Mouse (Mus musculus): Measurements from ENCODE around the gene Glud1. TPM values are rescaled to one million over a fixed set of nuclear protein-coding genes. Genes with fewer than 3 reads are reported as not detected.
A peak's percentile ranks its signal among the peaks of the same experiment; 100 is the strongest.

The Glud1 gene
- polyA plus RNA-seq, 2 experiments: 145 to 186 TPM

- H3K27ac ChIP-seq: no peak overlapping the region
- 0 out of 4 replicates have a peak overlapping the region, but pooled peaks of 1 of the 2 experiments have one; percentile 41 for H3K4me3 ChIP-seq (ENCODE audit: insufficient read depth in 1 of 2, low read depth in 2 of 2, low read length in 2 of 2)
- ATAC-seq (ENCODE audit: insufficient read depth) (no peak), DNase-seq (ENCODE audit: low read depth in 3 of 3, low spot score in 3 of 3) (no peak)
- H3K36me3 ChIP-seq (replicated peaks; ENCODE audit: control insufficient read depth, insufficient read depth, low read depth): 0 out of 2 replicates have a peak, but pooled peaks cover under 1% of the 10 kb centered on the region
- peaks cover 0 to 1% of the 10 kb centered on the region in 2 experiments; a peak in 1 of 4 replicates for H3K4me1 ChIP-seq (replicated peaks; ENCODE audit: control insufficient read depth in 2 of 2, insufficient read depth in 2 of 2, low read length in 1 of 2)
- no peaks in the 10 kb centered on the region for H3K9me3 ChIP-seq (ENCODE audit: control insufficient read depth, low read length)
- TF ChIP-seq CTCF (IDR thresholded peaks at IDR 0.05; ENCODE audit: low read depth) (no peak), EP300 (IDR thresholded peaks at IDR 0.05; ENCODE audit: low read depth) (no peak)
- H3K4me2 ChIP-seq (ENCODE audit: low read depth): peak overlapping the region; percentile 41
- H3K27me3 ChIP-seq (ENCODE audit: control insufficient read depth, insufficient read depth, low read length): no peaks in the 10 kb centered on the region
- H3K9ac ChIP-seq (replicated peaks): no peak overlapping the region
- 46% methylated on average over 3 of the region's 3 CpGs for WGBS (ENCODE audit: insufficient replicate concordance)
Observed at GRCm38 (mm10) chr14:34314796-34315195, 4.3 kb downstream of the Glud1 start.

GRCm38 (mm10) chr14:34316346-34316745 is 5.8 kb downstream of the Glud1 start:
- ATAC-seq (ENCODE audit: insufficient read depth): no peak
- Histone ChIP-seq H3K36me3 (replicated peaks; ENCODE audit: control insufficient read depth, insufficient read depth, low read depth) (peaks cover 2% of the 10 kb centered on the region; the same call in 1 of the 2 replicates), H3K4me3 (ENCODE audit: insufficient read depth in 1 of 2, low read depth in 2 of 2, low read length in 2 of 2) (no peak overlapping the region), H3K27me3 (ENCODE audit: control insufficient read depth, insufficient read depth, low read length) (no peaks in the 10 kb centered on the region), H3K9me3 (ENCODE audit: control insufficient read depth, low read length) (no peaks in the 10 kb centered on the region), H3K4me1 (replicated peaks; ENCODE audit: control insufficient read depth in 2 of 2, insufficient read depth in 2 of 2, low read length in 1 of 2) (peaks cover 0 to 1% of the 10 kb centered on the region in 2 experiments; a peak in 1 of 4 replicates), H3K27ac (no peak overlapping the region), H3K9ac (replicated peaks) (no peak overlapping the region), H3K4me2 (ENCODE audit: low read depth) (no peak overlapping the region)
- no peak for DNase-seq (ENCODE audit: low read depth in 3 of 3, low spot score in 3 of 3)
- TF ChIP-seq EP300 (IDR thresholded peaks at IDR 0.05; ENCODE audit: low read depth) (no peak), CTCF (IDR thresholded peaks at IDR 0.05; ENCODE audit: low read depth) (no peak)
- WGBS (ENCODE audit: insufficient replicate concordance): 73% methylated on average over 2 of the region's 2 CpGs

DNA sequence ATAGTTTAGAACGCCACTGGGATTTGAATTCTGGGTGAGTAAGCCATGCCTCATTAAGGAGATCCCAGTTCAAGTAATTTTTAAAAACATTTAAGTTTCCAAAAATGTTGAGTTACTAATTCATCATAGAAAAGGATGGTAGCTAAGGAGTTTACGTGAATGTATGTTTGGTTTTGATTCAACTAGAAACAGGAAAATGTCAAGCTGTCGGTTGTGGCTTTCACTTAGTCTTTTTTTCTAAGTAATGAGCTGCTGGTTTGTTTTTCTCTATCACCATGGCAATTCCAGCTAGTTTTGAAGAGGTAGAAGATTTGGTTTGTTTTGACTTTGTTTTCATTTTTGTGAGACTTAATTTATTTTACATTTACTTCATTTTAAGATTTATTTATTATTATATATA is 6.9 kb downstream of the Glud1 start:
- H3K36me3 ChIP-seq (replicated peaks; ENCODE audit: control insufficient read depth, insufficient read depth, low read depth): peaks cover 2% of the 10 kb centered on the region; the same call in 1 of the 2 replicates
- no peak overlapping the region for H3K4me2 ChIP-seq (ENCODE audit: low read depth)
- H3K4me1 ChIP-seq (replicated peaks; ENCODE audit: control insufficient read depth in 2 of 2, insufficient read depth in 2 of 2, low read length in 1 of 2): no peaks in the 10 kb centered on the region
- H3K9ac ChIP-seq (replicated peaks): no peak overlapping the region
- H3K27ac ChIP-seq: no peak overlapping the region
- ATAC-seq (ENCODE audit: insufficient read depth) (no peak), DNase-seq (ENCODE audit: low read depth in 3 of 3, low spot score in 3 of 3) (no peak)
- no peak overlapping the region for H3K4me3 ChIP-seq (ENCODE audit: insufficient read depth in 1 of 2, low read depth in 2 of 2, low read length in 2 of 2)
- no peaks in the 10 kb centered on the region for H3K27me3 ChIP-seq (ENCODE audit: control insufficient read depth, insufficient read depth, low read length)
- no peaks in the 10 kb centered on the region for H3K9me3 ChIP-seq (ENCODE audit: control insufficient read depth, low read length)
- TF ChIP-seq EP300 (IDR thresholded peaks at IDR 0.05; ENCODE audit: low read depth) (no peak), CTCF (IDR thresholded peaks at IDR 0.05; ENCODE audit: low read depth) (no peak)
- 69% methylated on average over 3 of the region's 3 CpGs for WGBS (ENCODE audit: insufficient replicate concordance)

- ATAC-seq (ENCODE audit: insufficient read depth) (no peak), DNase-seq (ENCODE audit: low read depth in 3 of 3, low spot score in 3 of 3) (no peak)
- H3K4me1 ChIP-seq (replicated peaks; ENCODE audit: control insufficient read depth in 2 of 2, insufficient read depth in 2 of 2, low read length in 1 of 2): no peaks in the 10 kb centered on the region
- H3K4me2 ChIP-seq (ENCODE audit: low read depth): no peak overlapping the region
- no peaks in the 10 kb centered on the region for H3K9me3 ChIP-seq (ENCODE audit: control insufficient read depth, low read length)
- H3K9ac ChIP-seq (replicated peaks): no peak overlapping the region
- peaks cover 2% of the 10 kb centered on the region for H3K36me3 ChIP-seq (replicated peaks; ENCODE audit: control insufficient read depth, insufficient read depth, low read depth)
- TF ChIP-seq CTCF (IDR thresholded peaks at IDR 0.05; ENCODE audit: low read depth): no peak
- no peak for TF ChIP-seq EP300 (IDR thresholded peaks at IDR 0.05; ENCODE audit: low read depth)
- no peak overlapping the region for H3K27ac ChIP-seq
- no peaks in the 10 kb centered on the region for H3K27me3 ChIP-seq (ENCODE audit: control insufficient read depth, insufficient read depth, low read length)
- H3K4me3 ChIP-seq (ENCODE audit: insufficient read depth in 1 of 2, low read depth in 2 of 2, low read length in 2 of 2): no peak overlapping the region
Observed at GRCm38 (mm10) chr14:34318113-34318512, 7.6 kb downstream of the Glud1 start.

- H3K9ac ChIP-seq (replicated peaks): no peak overlapping the region
- TF ChIP-seq CTCF (IDR thresholded peaks at IDR 0.05; ENCODE audit: low read depth) (no peak), EP300 (IDR thresholded peaks at IDR 0.05; ENCODE audit: low read depth) (no peak)
- H3K4me3 ChIP-seq (ENCODE audit: insufficient read depth in 1 of 2, low read depth in 2 of 2, low read length in 2 of 2): no peak overlapping the region
- no peak for ATAC-seq (ENCODE audit: insufficient read depth)
- H3K27ac ChIP-seq: no peak overlapping the region
- no peaks in the 10 kb centered on the region for H3K4me1 ChIP-seq (replicated peaks; ENCODE audit: control insufficient read depth in 2 of 2, insufficient read depth in 2 of 2, low read length in 1 of 2)
- WGBS (ENCODE audit: insufficient replicate concordance): 81% methylated on average over 5 of the region's 5 CpGs
- H3K9me3 ChIP-seq (ENCODE audit: control insufficient read depth, low read length): no peaks in the 10 kb centered on the region
- DNase-seq (ENCODE audit: low read depth in 3 of 3, low spot score in 3 of 3): no peak
- H3K36me3 ChIP-seq (replicated peaks; ENCODE audit: control insufficient read depth, insufficient read depth, low read depth): peaks cover 2% of the 10 kb centered on the region
- H3K4me2 ChIP-seq (ENCODE audit: low read depth): no peak overlapping the region
- H3K27me3 ChIP-seq (ENCODE audit: control insufficient read depth, insufficient read depth, low read length): no peaks in the 10 kb centered on the region
Observed at GRCm38 (mm10) chr14:34323576-34324085, 13.1 kb downstream of the Glud1 start.
